Mouse (Mus musculus): ENCODE measurements around the gene Cnot9. TPM values are rescaled to one million over a fixed set of nuclear protein-coding genes. Genes with fewer than 3 reads are reported as not detected.
"Not testable (repeated sequence)": the region's sequence is repeated elsewhere in the genome, so short reads cannot be mapped to it uniquely, and the experiment has no call there.

Gene Cnot9
- polyA plus RNA-seq (2016; fragmentation: Nextera tagmentation; extraction: Ambion mirVana) = 109 and 113 TPM in 2 replicates

GRCm38 (mm10) chr1:74505721-74506464 lies at the start of gene Cnot9:
Gene Cnot9 (plus strand): TSS chr1:74506058.
- peak within 1 kb of the TSS; percentile 75 for H3K4me3 ChIP-seq
- under 1% methylated on average over 64 of the region's 64 CpGs for WGBS
- H3K9me3 ChIP-seq = no peaks in the 10 kb centered on the region
- H3K4me1 ChIP-seq = peaks cover 25% of the 10 kb centered on the region
- DNase-seq (ENCODE audit: low spot score) = peak; percentile 100
- no peaks in the 10 kb centered on the region for H3K27me3 ChIP-seq (replicated peaks; ENCODE audit: low read depth, poor library complexity, severe bottlenecking)
- H3K27ac ChIP-seq (replicated peaks) = peak within 1 kb of the TSS; percentile 97
- peaks cover 42% of the 10 kb centered on the region for H3K36me3 ChIP-seq (replicated peaks)

GRCm38 (mm10) chr1:74460273-74460672 lies 45.6 kb upstream of the Cnot9 start:
- whole genome bisulfite sequencing = 76% methylated on average over 2 of the region's 2 CpGs
- DNase-seq (ENCODE audit: low spot score) = peak; percentile 21
- H3K27ac ChIP-seq (replicated peaks) = no peak overlapping the region
- peaks cover 96% of the 10 kb centered on the region for H3K36me3 ChIP-seq (replicated peaks)
- H3K4me1 ChIP-seq = no peaks in the 10 kb centered on the region
- no peaks in the 10 kb centered on the region for H3K9me3 ChIP-seq
- no peaks in the 10 kb centered on the region for H3K27me3 ChIP-seq (replicated peaks; ENCODE audit: low read depth, poor library complexity, severe bottlenecking)
- no peak overlapping the region for H3K4me3 ChIP-seq

GRCm38 (mm10) chr1:74485792-74486191 lies 20.1 kb upstream of the Cnot9 start:
- 94% methylated on average over 5 of the region's 5 CpGs for WGBS
- H3K4me3 ChIP-seq = no peak overlapping the region
- H3K36me3 ChIP-seq (replicated peaks) = peaks cover 100% of the 10 kb centered on the region
- no peaks in the 10 kb centered on the region for H3K9me3 ChIP-seq
- no peaks in the 10 kb centered on the region for H3K4me1 ChIP-seq
- DNase-seq (ENCODE audit: low spot score) = no peak
- H3K27ac ChIP-seq (replicated peaks) = no peak overlapping the region
- no peaks in the 10 kb centered on the region for H3K27me3 ChIP-seq (replicated peaks; ENCODE audit: low read depth, poor library complexity, severe bottlenecking)

GRCm38 (mm10) chr1:74501106-74501505 lies 4.8 kb upstream of the Cnot9 start:
- Histone ChIP-seq H3K9me3 (no peaks in the 10 kb centered on the region), H3K27ac (replicated peaks) (no peak overlapping the region), H3K36me3 (replicated peaks) (peaks cover 34% of the 10 kb centered on the region), H3K27me3 (replicated peaks; ENCODE audit: low read depth, poor library complexity, severe bottlenecking) (no peaks in the 10 kb centered on the region), H3K4me3 (no peak overlapping the region), H3K4me1 (peaks cover 10% of the 10 kb centered on the region)
- no peak for DNase-seq (ENCODE audit: low spot score)
- WGBS = 95% methylated on average over 1 of the region's 1 CpGs

- Histone ChIP-seq H3K27ac (replicated peaks) (peak overlapping the region; percentile 97), H3K4me1 (peaks cover 25% of the 10 kb centered on the region), H3K4me3 (peak overlapping the region; percentile 75), H3K9me3 (no peaks in the 10 kb centered on the region), H3K27me3 (replicated peaks; ENCODE audit: low read depth, poor library complexity, severe bottlenecking) (no peaks in the 10 kb centered on the region), H3K36me3 (replicated peaks) (peaks cover 38% of the 10 kb centered on the region)
- WGBS = under 1% methylated on average over 22 of the region's 22 CpGs
- DNase-seq (ENCODE audit: low spot score) = no peak
These were observed 501 bp upstream of the Cnot9 start for GRCm38 (mm10) chr1:74505393-74505720.

GRCm38 (mm10) chr1:74506471-74506881 lies 618 bp downstream of the Cnot9 start:
- Histone ChIP-seq H3K4me3 (peak overlapping the region; percentile 75), H3K36me3 (replicated peaks) (peaks cover 44% of the 10 kb centered on the region), H3K27ac (replicated peaks) (peak overlapping the region; percentile 97), H3K4me1 (peaks cover 25% of the 10 kb centered on the region), H3K9me3 (no peaks in the 10 kb centered on the region), H3K27me3 (replicated peaks; ENCODE audit: low read depth, poor library complexity, severe bottlenecking) (no peaks in the 10 kb centered on the region)
- under 1% methylated on average over 34 of the region's 34 CpGs for WGBS
- DNase-seq (ENCODE audit: low spot score) = peak; percentile 90

GRCm38 (mm10) chr1:74507780-74508179 lies 1.9 kb downstream of the Cnot9 start:
- H3K36me3 ChIP-seq (replicated peaks) = peaks cover 50% of the 10 kb centered on the region
- no peak for DNase-seq (ENCODE audit: low spot score)
- no peak overlapping the region for H3K27ac ChIP-seq (replicated peaks)
- 90% methylated on average over 2 of the region's 2 CpGs for WGBS
- peaks cover 25% of the 10 kb centered on the region for H3K4me1 ChIP-seq
- no peaks in the 10 kb centered on the region for H3K9me3 ChIP-seq
- peak overlapping the region; percentile 75 for H3K4me3 ChIP-seq
- H3K27me3 ChIP-seq (replicated peaks; ENCODE audit: low read depth, poor library complexity, severe bottlenecking) = no peaks in the 10 kb centered on the region

- DNase-seq (ENCODE audit: low spot score) = no peak
- peaks cover 84% of the 10 kb centered on the region for H3K36me3 ChIP-seq (replicated peaks)
- no peaks in the 10 kb centered on the region for H3K27me3 ChIP-seq (replicated peaks; ENCODE audit: low read depth, poor library complexity, severe bottlenecking)
- WGBS = 97% methylated on average over 5 of the region's 5 CpGs
- no peak overlapping the region for H3K4me3 ChIP-seq
- H3K9me3 ChIP-seq = no peaks in the 10 kb centered on the region
- peaks cover 16% of the 10 kb centered on the region for H3K4me1 ChIP-seq
- H3K27ac ChIP-seq (replicated peaks) = no peak overlapping the region
These were observed 5.4 kb downstream of the Cnot9 start for GRCm38 (mm10) chr1:74511306-74511705.

GRCm38 (mm10) chr1:74512999-74513398 lies 7.1 kb downstream of the Cnot9 start:
- not testable (repeated sequence) for H3K4me3 ChIP-seq; DNase-seq (ENCODE audit: low spot score); H3K9me3 ChIP-seq; H3K27ac ChIP-seq (replicated peaks); H3K27me3 ChIP-seq (replicated peaks; ENCODE audit: low read depth, poor library complexity, severe bottlenecking); H3K4me1 ChIP-seq
- peaks cover 90% of the 10 kb centered on the region for H3K36me3 ChIP-seq (replicated peaks)
- 92% methylated on average over 1 of the region's 1 CpGs for WGBS

- Histone ChIP-seq H3K4me1 (no peaks in the 10 kb centered on the region), H3K9me3 (no peaks in the 10 kb centered on the region), H3K36me3 (replicated peaks) (peaks cover 93% of the 10 kb centered on the region), H3K27me3 (replicated peaks; ENCODE audit: low read depth, poor library complexity, severe bottlenecking) (no peaks in the 10 kb centered on the region), H3K4me3 (no peak overlapping the region), H3K27ac (replicated peaks) (no peak overlapping the region)
- no peak for DNase-seq (ENCODE audit: low spot score)
These were observed 14.0 kb downstream of the Cnot9 start for GRCm38 (mm10) chr1:74519875-74520274.

GRCm38 (mm10) chr1:74524746-74525145 lies 18.9 kb downstream of the Cnot9 start:
- Histone ChIP-seq H3K27me3 (replicated peaks; ENCODE audit: low read depth, poor library complexity, severe bottlenecking) (no peaks in the 10 kb centered on the region), H3K4me1 (no peaks in the 10 kb centered on the region), H3K36me3 (replicated peaks) (peaks cover 99% of the 10 kb centered on the region), H3K4me3 (no peak overlapping the region), H3K27ac (replicated peaks) (no peak overlapping the region), H3K9me3 (no peaks in the 10 kb centered on the region)
- no peak for DNase-seq (ENCODE audit: low spot score)
- 89% methylated on average over 4 of the region's 4 CpGs for WGBS

GRCm38 (mm10) chr1:74528589-74528988 lies 22.7 kb downstream of the Cnot9 start:
- H3K4me1 ChIP-seq = no peaks in the 10 kb centered on the region
- H3K36me3 ChIP-seq (replicated peaks) = peaks cover 99% of the 10 kb centered on the region
- H3K27me3 ChIP-seq (replicated peaks; ENCODE audit: low read depth, poor library complexity, severe bottlenecking) = no peaks in the 10 kb centered on the region
- H3K4me3 ChIP-seq = no peak overlapping the region
- H3K27ac ChIP-seq (replicated peaks) = no peak overlapping the region
- WGBS = 94% methylated on average over 7 of the region's 7 CpGs
- H3K9me3 ChIP-seq = no peaks in the 10 kb centered on the region
- no peak for DNase-seq (ENCODE audit: low spot score)

- H3K4me3 ChIP-seq = no peak overlapping the region
- peaks cover 17% of the 10 kb centered on the region for H3K4me1 ChIP-seq
- H3K9me3 ChIP-seq = no peaks in the 10 kb centered on the region
- no peaks in the 10 kb centered on the region for H3K27me3 ChIP-seq (replicated peaks; ENCODE audit: low read depth, poor library complexity, severe bottlenecking)
- H3K36me3 ChIP-seq (replicated peaks) = no peaks in the 10 kb centered on the region; the same call in 1 of the 2 replicates
- H3K27ac ChIP-seq (replicated peaks) = no peak overlapping the region
- DNase-seq (ENCODE audit: low spot score) = no peak
These were observed 32.8 kb downstream of the Cnot9 start for GRCm38 (mm10) chr1:74538650-74539049.
